ENCODE assay signal across 8 mouse cellular contexts in genomic region chr1:140531285-140531908, GRCm38 (mm10).
A peak's percentile ranks its signal among the peaks of the same experiment; 100 is the strongest.
DNase-seq lines count a peak whose midpoint lies in the region; ATAC-seq and TF ChIP-seq lines count a peak whose summit lies in the region.

No protein-coding gene starts in this region.

- peak; percentile 8 to 20 for DNase-seq in heart, adult 2 months
- no peak for DNase-seq in heart, embryonic 10.5 days (ENCODE audit: low spot score)
- peak; percentile 52 for DNase-seq in ES-CJ7 (ENCODE audit: low read depth, low spot score)
- DNase-seq in embryo, embryonic 11.5 days (ENCODE audit: low read depth, low spot score), result peak; percentile 14
- peak; percentile 0 for DNase-seq in induced T-regulatory cell, adult 2 months (ENCODE audit: low read depth)
- DNase-seq in limb, embryonic 14.5 days (ENCODE audit: low spot score), result peak; percentile 76
- DNase-seq in right cerebral cortex, adult 2 months (ENCODE audit: low spot score in 2 of 2), result peak; percentile 44 to 64
- no peak for DNase-seq in urinary bladder, postnatal 10 days (ENCODE audit: low spot score)

- H3K4me3 ChIP-seq in heart, adult 2 months, result no peak overlapping the region
- no peak overlapping the region for H3K4me3 ChIP-seq in heart, embryonic 10.5 days
- H3K4me3 ChIP-seq in limb, embryonic 14.5 days (replicated peaks; ENCODE audit: low read length), result no peak overlapping the region

- no peak overlapping the region for H3K9ac ChIP-seq in heart, adult 2 months (ENCODE audit: low read depth, low read length)
- no peak overlapping the region for H3K9ac ChIP-seq in limb, embryonic 14.5 days (ENCODE audit: low read depth, low read length, severe bottlenecking)

- no peak overlapping the region for H3K4me2 ChIP-seq in limb, embryonic 14.5 days (replicated peaks; ENCODE audit: low read depth, low read length, severe bottlenecking)

- no peak for TF ChIP-seq POLR2A in heart, adult 2 months (IDR thresholded peaks at IDR 0.05; ENCODE audit: insufficient read depth, low read depth, low read length)
- no peak for TF ChIP-seq POLR2A in limb, embryonic 14.5 days (IDR thresholded peaks at IDR 0.05; ENCODE audit: borderline replicate concordance, extremely low read depth, insufficient read depth, insufficient read length)

- no peaks in the 10 kb centered on the region for H3K36me3 ChIP-seq in heart, adult 2 months (ENCODE audit: control insufficient read depth, insufficient read depth, low read length)
- H3K36me3 ChIP-seq in heart, embryonic 10.5 days, result no peaks in the 10 kb centered on the region
- H3K36me3 ChIP-seq in limb, embryonic 14.5 days (ENCODE audit: control insufficient read depth, insufficient read depth, low read length), result no peaks in the 10 kb centered on the region

- 34% methylated on average over 4 of the region's 4 CpGs for WGBS in heart, adult 2 months
- 38% methylated on average over 4 of the region's 4 CpGs for WGBS in heart, embryonic 10.5 days
- 37% methylated on average over 4 of the region's 4 CpGs for WGBS in limb, embryonic 14.5 days

- H3K9me3 ChIP-seq in heart, embryonic 10.5 days, result no peaks in the 10 kb centered on the region
- no peaks in the 10 kb centered on the region for H3K9me3 ChIP-seq in limb, embryonic 14.5 days (ENCODE audit: control insufficient read depth, low read length)

- no peaks in the 10 kb centered on the region for H3K79me2 ChIP-seq in heart, adult 2 months (replicated peaks; ENCODE audit: control insufficient read depth, insufficient read depth, low read length)

- no peak overlapping the region for H3K27ac ChIP-seq in heart, adult 2 months
- H3K27ac ChIP-seq in heart, embryonic 10.5 days, result no peak overlapping the region
- H3K27ac ChIP-seq in limb, embryonic 14.5 days (replicated peaks; ENCODE audit: low read depth, low read length), result no peak overlapping the region

- intact Hi-C loops in heart, adult 2 months (cut with DNase I), result loop anchor here (1.0 kb wide), 1 partner anchor 360 kb away; no protein-coding TSS in a partner anchor

- no peak for TF ChIP-seq EP300 in heart, adult 2 months (IDR thresholded peaks at IDR 0.05; ENCODE audit: insufficient read depth, low read depth, low read length)

- no peaks in the 10 kb centered on the region for H3K4me1 ChIP-seq in heart, adult 2 months (ENCODE audit: control insufficient read depth, insufficient read depth, low read length)
- no peaks in the 10 kb centered on the region for H3K4me1 ChIP-seq in heart, embryonic 10.5 days
- H3K4me1 ChIP-seq in limb, embryonic 14.5 days (ENCODE audit: control insufficient read depth, insufficient read depth, low read length), result no peaks in the 10 kb centered on the region

- no peaks in the 10 kb centered on the region for H3K27me3 ChIP-seq in heart, adult 2 months (ENCODE audit: control insufficient read depth, insufficient read depth, low read length)
- no peaks in the 10 kb centered on the region for H3K27me3 ChIP-seq in heart, embryonic 10.5 days (ENCODE audit: insufficient read depth, poor library complexity, severe bottlenecking)
- no peaks in the 10 kb centered on the region for H3K27me3 ChIP-seq in limb, embryonic 14.5 days (ENCODE audit: control insufficient read depth, insufficient read depth, low read length)

- peak; percentile 65; the same call in 1 of the 2 replicates for ATAC-seq in limb, embryonic 14.5 days (ENCODE audit: low FRiP score, low read depth)

- TF ChIP-seq CTCF in heart, adult 2 months (IDR thresholded peaks at IDR 0.05), result peak; percentile 76

Comparison
In these comparisons a context has a peak if more than half of its experiments do, and no peak if none do; other contexts are left out.
1. DNase-seq: peak in heart, adult 2 months (2 of 2), ES-CJ7 (single experiment), embryo, embryonic 11.5 days (single experiment), induced T-regulatory cell, adult 2 months (single experiment), limb, embryonic 14.5 days (single experiment) and right cerebral cortex, adult 2 months (2 of 2); none in heart, embryonic 10.5 days (single experiment) and urinary bladder, postnatal 10 days (single experiment).